Mouse (Mus musculus): Measurements from ENCODE around the gene Fscn1. TPM values are rescaled to one million over a fixed set of nuclear protein-coding genes. Genes with fewer than 3 reads are reported as not detected.

Gene Fscn1
- polyA plus RNA-seq, 1 experiment from 2014 or later = 155 TPM

DNA sequence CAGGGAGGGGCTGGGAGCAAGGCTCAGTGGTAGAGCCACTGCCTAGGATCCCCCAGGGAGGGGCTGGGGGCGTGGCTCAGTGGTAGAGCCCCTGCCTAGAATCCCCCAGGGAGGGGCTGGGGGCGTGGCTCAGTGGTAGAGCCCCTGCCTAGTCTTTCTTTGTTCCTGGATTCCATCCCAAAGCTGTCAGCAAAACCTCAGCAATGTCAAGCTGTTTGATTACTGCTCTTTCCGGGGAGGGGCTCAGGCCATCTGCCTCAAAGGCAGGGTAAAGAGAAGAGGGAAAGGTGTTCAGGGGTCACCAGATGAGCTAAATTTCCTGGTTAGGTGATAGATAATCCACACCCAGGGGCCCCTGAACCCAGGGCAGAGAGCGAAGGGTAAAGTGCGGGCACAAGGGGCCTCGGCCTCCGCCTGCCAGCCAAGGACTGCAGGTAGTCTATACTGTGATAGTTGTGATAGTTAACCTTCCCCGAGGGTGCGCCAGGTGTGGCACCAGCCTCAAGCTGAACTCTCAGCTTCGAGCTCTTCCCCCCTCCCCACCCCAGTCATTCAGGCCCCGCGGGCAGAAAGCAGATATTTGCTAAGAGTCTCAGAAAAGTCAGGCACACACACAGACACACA lies 35.7 kb upstream of the Fscn1 start:
- Histone ChIP-seq H3K4me2 (no peak overlapping the region), H3K4me1 (peaks cover 60% of the 10 kb centered on the region), H3K27me3 (replicated peaks) (no peaks in the 10 kb centered on the region), H3K27ac (replicated peaks) (no peak overlapping the region), H3K9me3 (no peaks in the 10 kb centered on the region), H3K9ac (no peak overlapping the region), H3K36me3 (no peaks in the 10 kb centered on the region), H3K4me3 (no peak overlapping the region)
- 60% methylated on average over 12 of the region's 12 CpGs for WGBS
- no peak for ATAC-seq (ENCODE audit: extremely low read depth, insufficient number of reproducible peaks, low FRiP score, low TSS enrichment)

DNA sequence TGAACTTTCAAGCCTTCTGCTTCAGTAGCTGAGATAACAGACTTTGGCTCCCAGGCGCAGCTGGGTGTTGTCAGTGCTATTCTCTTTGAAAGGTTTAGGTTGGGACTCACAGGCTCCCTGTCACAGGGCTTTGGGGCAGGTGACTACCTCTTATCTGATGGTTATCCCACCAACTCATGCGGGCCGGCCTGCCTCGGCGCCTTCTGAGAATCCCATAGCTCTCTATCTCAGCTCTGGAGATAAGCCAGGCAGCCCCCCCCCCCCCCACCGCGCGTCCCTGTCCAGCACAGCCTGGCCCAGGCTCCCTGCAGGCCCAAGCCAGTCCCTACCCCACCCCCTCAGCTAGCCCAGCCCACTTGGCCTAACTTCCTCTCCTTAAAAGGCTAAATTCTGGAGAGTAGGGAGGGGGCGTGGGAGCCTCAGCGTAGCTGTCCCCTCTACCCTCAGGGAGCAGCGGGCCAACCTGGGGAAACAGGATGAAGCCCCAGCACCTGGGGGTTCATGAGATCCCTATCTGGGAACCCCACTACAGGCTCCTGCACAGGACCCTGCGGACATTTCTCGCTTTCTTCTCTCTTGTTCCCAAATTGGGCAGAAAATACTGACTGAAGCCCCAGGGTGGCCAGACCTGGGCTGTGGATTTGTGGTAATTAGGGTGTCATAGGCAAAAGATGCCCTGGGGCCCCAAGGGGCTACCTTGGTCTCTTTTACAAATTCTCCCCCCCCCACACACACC lies 33.8 kb upstream of the Fscn1 start:
- 2% methylated on average over 13 of the region's 13 CpGs for WGBS
- peaks cover 61% of the 10 kb centered on the region for H3K4me1 ChIP-seq

DNA sequence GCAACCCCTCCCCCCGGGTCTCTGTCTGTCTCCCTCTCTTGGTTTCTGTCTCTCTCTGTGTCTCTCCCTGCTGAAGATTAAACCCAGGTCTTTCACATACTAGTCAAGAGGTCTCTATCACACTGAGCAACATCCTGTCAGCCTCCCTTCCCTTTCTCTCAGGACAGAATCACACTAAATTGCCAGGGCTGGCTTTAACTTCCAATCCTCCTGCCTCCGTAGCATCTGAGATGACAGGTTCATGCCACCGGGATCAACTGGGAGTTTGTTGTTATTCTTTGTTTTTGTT lies 33.3 kb upstream of the Fscn1 start:
- WGBS = 24% methylated on average over 3 of the region's 3 CpGs
- Histone ChIP-seq H3K27me3 (replicated peaks) (no peaks in the 10 kb centered on the region), H3K4me2 (peak overlapping the region; percentile 37), H3K36me3 (no peaks in the 10 kb centered on the region), H3K27ac (replicated peaks) (peak overlapping the region; percentile 84), H3K9me3 (no peaks in the 10 kb centered on the region), H3K9ac (peak overlapping the region; percentile 66), H3K4me3 (peak overlapping the region; percentile 5; the same call in 1 of the 2 replicates), H3K4me1 (peaks cover 61% of the 10 kb centered on the region)
- ATAC-seq (ENCODE audit: extremely low read depth, insufficient number of reproducible peaks, low FRiP score, low TSS enrichment) = no peak

More for the DNA sequence above, 33.8 kb upstream of the Fscn1 start:
- Histone ChIP-seq H3K36me3 (no peaks in the 10 kb centered on the region), H3K4me2 (peak overlapping the region; percentile 37), H3K4me3 (peak overlapping the region; percentile 5; the same call in 1 of the 2 replicates), H3K9me3 (no peaks in the 10 kb centered on the region), H3K9ac (peak overlapping the region; percentile 66), H3K27ac (replicated peaks) (peak overlapping the region; percentile 84), H3K27me3 (replicated peaks) (no peaks in the 10 kb centered on the region)
- peak; percentile 47; the same call in 1 of the 2 replicates for ATAC-seq (ENCODE audit: extremely low read depth, insufficient number of reproducible peaks, low FRiP score, low TSS enrichment)

DNA sequence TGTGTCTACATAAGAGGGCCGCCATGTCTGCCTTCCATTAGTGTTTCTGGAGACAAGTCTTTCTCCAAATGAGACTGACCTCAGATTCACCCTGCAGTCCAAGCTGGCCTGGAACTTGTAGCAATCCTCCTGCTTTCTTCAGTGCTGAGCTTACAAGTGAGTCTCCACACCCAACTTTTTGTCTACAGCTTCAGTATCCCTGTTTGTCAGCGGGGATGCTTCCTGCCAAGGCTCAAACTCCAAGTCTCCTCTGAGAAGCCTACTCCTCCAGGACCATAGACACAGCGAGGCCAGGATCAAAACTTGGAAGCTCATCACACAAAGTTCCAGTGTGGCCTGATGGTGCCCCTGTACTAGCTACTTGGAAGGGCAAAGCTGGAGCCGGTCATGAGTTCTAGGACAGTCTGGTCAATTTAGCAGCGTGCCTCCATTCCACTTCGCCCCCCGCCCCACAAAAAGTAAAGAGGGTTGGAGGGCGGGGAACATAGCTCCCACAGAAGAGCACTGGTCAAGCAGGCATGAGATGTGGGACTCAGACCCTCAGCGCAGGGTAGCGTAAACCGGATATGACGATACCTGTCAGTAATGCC lies 32.7 kb upstream of the Fscn1 start:
- ATAC-seq (ENCODE audit: extremely low read depth, insufficient number of reproducible peaks, low FRiP score, low TSS enrichment) = no peak

DNA sequence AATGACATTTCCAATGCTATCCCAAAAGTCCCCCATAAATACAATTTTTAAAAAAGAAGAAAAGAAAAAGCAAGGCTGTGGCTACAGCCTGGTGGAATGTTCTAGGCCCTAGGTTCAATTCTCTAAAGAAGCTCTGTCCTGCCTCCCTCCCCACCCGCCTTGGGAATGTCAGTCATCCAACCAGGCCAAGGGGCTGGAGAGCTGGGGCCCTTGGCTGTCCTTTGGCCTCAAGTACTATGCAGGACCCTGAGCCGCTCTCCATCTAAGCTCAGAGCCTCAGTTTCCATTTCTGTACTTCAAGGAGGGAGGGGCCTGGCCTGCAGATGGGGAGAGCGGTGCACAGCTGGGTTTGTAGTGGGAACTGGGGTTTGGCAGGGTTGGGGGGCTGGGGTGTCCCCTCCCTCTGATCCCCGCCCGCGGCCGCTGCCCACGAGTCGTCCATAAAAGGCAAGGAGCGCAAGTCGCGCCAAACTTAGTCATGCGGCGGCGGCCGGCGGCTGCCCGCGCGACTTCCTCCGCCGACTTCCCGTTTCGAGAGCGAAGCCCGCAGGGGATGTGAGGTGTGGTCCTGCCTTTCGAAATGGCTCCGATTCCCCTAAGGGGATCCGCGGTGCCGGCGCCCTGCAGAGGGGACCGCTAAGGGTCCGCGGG lies 31.3 kb upstream of the Fscn1 start:
- peak overlapping the region; percentile 66 for H3K4me3 ChIP-seq
- peak overlapping the region; percentile 78 for H3K4me2 ChIP-seq
- no peaks in the 10 kb centered on the region for H3K36me3 ChIP-seq
- no peaks in the 10 kb centered on the region for H3K27me3 ChIP-seq (replicated peaks)
- no peaks in the 10 kb centered on the region for H3K9me3 ChIP-seq
- peak overlapping the region; percentile 96 for H3K27ac ChIP-seq (replicated peaks)
- H3K4me1 ChIP-seq = peaks cover 63% of the 10 kb centered on the region
- no peak for ATAC-seq (ENCODE audit: extremely low read depth, insufficient number of reproducible peaks, low FRiP score, low TSS enrichment)
- H3K9ac ChIP-seq = peak overlapping the region; percentile 89
- 2% methylated on average over 28 of the region's 35 CpGs for WGBS

More for the DNA sequence above, 32.7 kb upstream of the Fscn1 start:
- Histone ChIP-seq H3K27ac (replicated peaks) (peak overlapping the region; percentile 84), H3K9ac (no peak overlapping the region), H3K4me1 (peaks cover 63% of the 10 kb centered on the region), H3K36me3 (no peaks in the 10 kb centered on the region), H3K27me3 (replicated peaks) (no peaks in the 10 kb centered on the region), H3K4me3 (no peak overlapping the region), H3K4me2 (peak overlapping the region; percentile 37; the same call in 1 of the 2 replicates), H3K9me3 (no peaks in the 10 kb centered on the region)
- WGBS = 91% methylated on average over 12 of the region's 12 CpGs

DNA sequence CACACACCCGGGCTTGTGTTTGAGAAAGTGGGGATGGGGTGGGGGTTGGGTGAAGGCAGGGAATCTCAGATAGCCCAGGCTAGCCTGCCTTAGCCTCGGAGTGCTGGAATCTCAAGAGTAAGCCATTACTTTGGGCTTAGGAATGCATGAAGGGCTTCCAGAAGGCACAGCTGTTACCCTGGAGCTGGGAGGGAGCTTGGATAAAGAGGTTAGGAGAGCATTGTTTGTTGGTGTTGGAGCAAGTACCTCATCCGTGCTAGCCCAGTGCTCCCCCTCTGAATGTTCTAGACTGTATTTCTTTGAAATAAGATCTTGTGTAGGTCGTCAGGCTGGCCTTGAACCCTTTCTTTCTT lies 30.8 kb upstream of the Fscn1 start:
- peak overlapping the region; percentile 66 for H3K4me3 ChIP-seq
- H3K4me2 ChIP-seq = peak overlapping the region; percentile 78
- peak overlapping the region; percentile 96 for H3K27ac ChIP-seq (replicated peaks)
- H3K36me3 ChIP-seq = no peaks in the 10 kb centered on the region
- no peak for ATAC-seq (ENCODE audit: extremely low read depth, insufficient number of reproducible peaks, low FRiP score, low TSS enrichment)
- no peaks in the 10 kb centered on the region for H3K9me3 ChIP-seq
- peaks cover 61% of the 10 kb centered on the region for H3K4me1 ChIP-seq
- 16% methylated on average over 4 of the region's 4 CpGs for WGBS
- peak overlapping the region; percentile 89 for H3K9ac ChIP-seq
- H3K27me3 ChIP-seq (replicated peaks) = no peaks in the 10 kb centered on the region

DNA sequence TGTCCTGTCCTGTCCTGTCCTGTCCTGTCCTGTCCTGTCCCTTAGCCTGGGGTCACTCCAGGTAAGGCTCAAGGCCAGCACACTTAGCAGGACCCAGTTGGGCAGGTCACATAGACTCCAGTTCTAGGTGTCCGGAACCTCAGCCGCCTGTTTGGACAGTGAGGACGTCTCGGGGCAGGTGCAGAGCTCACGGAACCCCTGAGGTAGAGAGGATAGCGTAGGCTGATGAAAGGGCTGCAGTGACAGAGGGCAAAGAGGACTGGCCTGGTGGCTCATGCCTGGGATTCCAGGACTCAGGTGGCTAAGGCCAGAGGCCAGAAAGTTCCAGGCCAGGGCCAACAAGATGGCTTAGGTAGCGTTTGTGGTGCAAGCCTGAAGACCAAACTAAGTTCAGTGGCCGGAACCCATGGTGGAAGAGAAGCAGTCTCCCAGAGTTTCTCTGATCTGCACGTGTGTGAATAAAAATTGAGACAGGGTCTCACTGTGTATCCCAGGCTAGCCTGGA lies 28.9 kb upstream of the Fscn1 start:
- Histone ChIP-seq H3K27me3 (replicated peaks) (no peaks in the 10 kb centered on the region), H3K4me2 (peak overlapping the region; percentile 50; the same call in 1 of the 2 replicates), H3K36me3 (no peaks in the 10 kb centered on the region), H3K27ac (replicated peaks) (peak overlapping the region; percentile 33; the same call in 1 of the 2 replicates), H3K4me3 (no peak overlapping the region), H3K4me1 (peaks cover 51% of the 10 kb centered on the region), H3K9me3 (no peaks in the 10 kb centered on the region), H3K9ac (peak overlapping the region; percentile 72)
- no peak for ATAC-seq (ENCODE audit: extremely low read depth, insufficient number of reproducible peaks, low FRiP score, low TSS enrichment)
- 83% methylated on average over 9 of the region's 9 CpGs for WGBS

DNA sequence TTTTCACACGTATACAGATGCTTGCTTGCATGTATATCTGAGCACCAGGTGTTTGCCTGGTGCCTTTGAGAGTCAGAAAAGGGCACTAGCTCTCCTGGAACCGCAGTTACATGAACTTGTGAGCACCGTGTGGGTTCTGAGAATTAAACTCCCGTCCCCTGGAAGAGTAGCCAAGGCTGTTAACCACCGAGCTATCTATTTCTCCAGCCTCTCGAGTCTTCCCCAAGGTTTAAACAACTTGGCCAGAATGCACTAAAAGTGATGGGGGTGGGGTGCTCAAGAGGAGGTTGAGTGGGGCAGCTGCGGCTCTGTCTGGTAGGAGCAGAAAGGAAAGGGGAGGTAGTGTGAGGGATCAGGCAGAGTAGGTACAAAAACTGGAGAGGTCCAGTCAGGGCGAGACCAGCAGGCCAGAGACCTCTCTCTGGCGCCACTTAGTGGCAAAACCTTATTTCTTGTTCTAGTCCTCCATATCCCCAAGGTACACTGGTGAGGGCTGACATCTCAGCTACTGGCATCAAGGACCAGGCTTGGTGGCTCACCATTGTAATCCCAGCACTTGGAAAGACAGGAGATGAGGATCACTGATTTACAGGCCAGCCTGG lies 28.0 kb upstream of the Fscn1 start:
- Histone ChIP-seq H3K9ac (peak overlapping the region; percentile 72), H3K9me3 (no peaks in the 10 kb centered on the region), H3K36me3 (no peaks in the 10 kb centered on the region), H3K4me3 (no peak overlapping the region), H3K27me3 (replicated peaks) (no peaks in the 10 kb centered on the region), H3K4me2 (peak overlapping the region; percentile 50), H3K4me1 (peaks cover 42% of the 10 kb centered on the region), H3K27ac (replicated peaks) (peak overlapping the region; percentile 33)
- WGBS = 20% methylated on average over 9 of the region's 9 CpGs
- 0 out of 2 replicates have a peak, but pooled peaks have one; percentile 35 for ATAC-seq (ENCODE audit: extremely low read depth, insufficient number of reproducible peaks, low FRiP score, low TSS enrichment)

DNA sequence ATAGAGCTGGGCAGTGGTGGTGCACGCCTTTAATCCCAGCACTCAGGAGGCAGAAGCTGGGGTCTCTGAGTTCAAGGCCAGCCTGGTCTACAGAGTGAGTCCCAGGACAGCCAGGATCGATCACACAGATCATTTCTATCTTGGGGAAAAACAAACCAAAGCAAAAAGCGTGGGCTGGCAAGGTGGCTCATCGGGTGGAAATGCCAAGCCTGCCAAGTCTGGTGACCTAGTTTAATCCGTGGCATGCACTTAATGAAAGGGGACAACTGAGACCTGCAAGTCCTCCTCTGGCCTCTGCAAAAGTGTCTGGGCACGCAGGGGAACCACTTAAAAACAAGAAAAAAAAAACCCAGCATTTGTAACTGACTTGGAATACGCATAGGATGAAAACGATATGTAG lies 27.4 kb upstream of the Fscn1 start:
- no peaks in the 10 kb centered on the region for H3K9me3 ChIP-seq
- 75% methylated on average over 8 of the region's 8 CpGs for WGBS
- H3K4me3 ChIP-seq = no peak overlapping the region
- H3K4me2 ChIP-seq = no peak overlapping the region
- H3K4me1 ChIP-seq = peaks cover 36% of the 10 kb centered on the region
- H3K36me3 ChIP-seq = no peaks in the 10 kb centered on the region
- no peak overlapping the region for H3K27ac ChIP-seq (replicated peaks)
- no peak overlapping the region for H3K9ac ChIP-seq
- ATAC-seq (ENCODE audit: extremely low read depth, insufficient number of reproducible peaks, low FRiP score, low TSS enrichment) = no peak
- no peaks in the 10 kb centered on the region for H3K27me3 ChIP-seq (replicated peaks)

DNA sequence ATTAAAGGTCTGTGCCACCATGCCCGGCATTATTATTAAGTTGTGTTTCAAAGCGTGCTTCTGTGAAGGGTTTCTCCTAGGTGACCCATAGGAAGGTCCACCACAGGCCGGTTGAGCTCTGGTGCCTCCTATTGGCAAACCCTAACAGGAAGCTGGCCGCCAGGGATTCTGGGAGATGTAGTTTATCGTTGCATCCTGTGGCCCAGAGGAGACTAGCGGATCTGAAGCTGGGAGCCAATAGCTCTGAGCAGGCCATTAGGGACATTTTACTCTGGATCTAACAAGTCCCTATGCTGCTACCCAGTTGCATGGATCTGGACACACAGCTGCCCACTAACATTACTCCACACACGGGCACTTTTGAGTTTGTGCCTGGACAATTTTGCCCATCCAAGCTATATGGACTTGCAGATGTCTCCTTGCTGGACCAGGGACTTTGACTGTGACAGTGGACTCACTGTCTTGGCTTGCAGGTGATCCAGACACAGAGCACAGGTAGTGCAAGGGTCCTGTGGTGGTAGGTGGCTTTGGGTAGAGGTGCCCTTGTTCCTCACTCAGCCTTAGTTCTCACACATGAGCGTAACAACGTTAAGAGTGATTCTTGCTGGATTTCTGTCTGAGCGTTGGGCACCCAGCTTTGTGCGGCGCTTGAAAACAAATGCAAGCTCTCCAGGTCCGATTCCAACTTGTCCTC lies 24.4 kb upstream of the Fscn1 start:
- Histone ChIP-seq H3K4me1 (peaks cover 24% of the 10 kb centered on the region), H3K9ac (peak overlapping the region; percentile 76), H3K27ac (replicated peaks) (peak overlapping the region; percentile 68), H3K36me3 (no peaks in the 10 kb centered on the region), H3K4me2 (peak overlapping the region; percentile 70), H3K4me3 (peak overlapping the region; percentile 43), H3K9me3 (0 out of 2 replicates have a peak, but pooled peaks cover 4% of the 10 kb centered on the region), H3K27me3 (replicated peaks) (no peaks in the 10 kb centered on the region)
- ATAC-seq (ENCODE audit: extremely low read depth, insufficient number of reproducible peaks, low FRiP score, low TSS enrichment) = peak; percentile 55; the same call in 1 of the 2 replicates
- 18% methylated on average over 13 of the region's 13 CpGs for WGBS
